Mouse (Mus musculus) lung, adult 2 months (tissue): ENCODE measurements around the gene Ralb.

Experiments used
- CTCF ChIP-seq: fragments of 200-500 bp; IDR thresholded peaks from 2 replicates; pipeline ENCODE4 v1.5.1; 2011; ENCODE audit warnings: mild to moderate bottlenecking, low read length, control low read depth; ENCODE audit not compliant: insufficient read depth
- POLR2A ChIP-seq: fragments of 200-500 bp; IDR thresholded peaks from 2 replicates; pipeline ENCODE4 v1.6.1; 2011; ENCODE audit warnings: low read depth, mild to moderate bottlenecking, control low read depth, low read length, borderline replicate concordance; ENCODE audit errors: extremely low read depth

DNA sequence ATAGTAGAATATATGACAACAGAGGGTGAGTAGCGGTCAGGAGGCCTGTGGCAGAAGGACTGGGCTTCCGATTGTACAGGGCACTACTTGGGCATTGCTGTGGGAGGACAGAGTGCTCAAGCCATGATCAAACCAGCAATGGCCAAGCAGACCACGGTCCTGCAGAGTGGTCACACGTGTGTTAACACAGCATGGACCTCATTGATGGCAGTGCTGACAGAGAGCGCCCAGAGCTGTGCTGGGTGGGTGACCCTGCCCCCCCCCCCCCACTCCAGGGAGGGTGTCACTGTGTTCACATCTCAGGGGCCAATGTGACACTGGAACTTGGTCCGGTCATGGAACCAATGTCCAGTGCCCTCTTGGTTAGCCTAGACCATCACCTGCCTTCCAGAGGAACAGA is 27.6 kb upstream of the Ralb start:
- no peak for TF ChIP-seq CTCF
- TF ChIP-seq POLR2A, result no peak
